Mouse (Mus musculus): ENCODE data around the gene Nol3. TPM values are rescaled to one million over a fixed set of nuclear protein-coding genes. Genes with fewer than 3 reads are reported as not detected.

The Nol3 gene
- polyA plus RNA-seq, 1 experiment from 2014 or later = 2.1 TPM

- Histone ChIP-seq H3K4me3 (ENCODE audit: low read length) (peak overlapping the region; percentile 69), H3K4me2 (ENCODE audit: low read depth, low read length) (peak overlapping the region; percentile 94), H3K9me3 (ENCODE audit: control insufficient read depth, low read length) (no peaks in the 10 kb centered on the region)
Observed at GRCm38 (mm10) chr8:105252680-105253537, 23.0 kb upstream of the Nol3 start.

GRCm38 (mm10) chr8:105253766-105254151 is 22.2 kb upstream of the Nol3 start:
- peaks cover 13% of the 10 kb centered on the region for H3K27me3 ChIP-seq (ENCODE audit: control insufficient read depth, insufficient read depth, low read depth, low read length)
- H3K4me1 ChIP-seq (replicated peaks; ENCODE audit: control insufficient read depth, insufficient read depth, low read length) = peaks cover 11% of the 10 kb centered on the region
- H3K36me3 ChIP-seq (ENCODE audit: control insufficient read depth, insufficient read depth, low read length) = peaks cover 30% of the 10 kb centered on the region
- H3K9ac ChIP-seq (ENCODE audit: low read length) = peak overlapping the region; percentile 73
- peak overlapping the region; percentile 69 for H3K4me3 ChIP-seq (ENCODE audit: low read length)
- H3K4me2 ChIP-seq (ENCODE audit: low read depth, low read length) = peak overlapping the region; percentile 94
- no peaks in the 10 kb centered on the region for H3K9me3 ChIP-seq (ENCODE audit: control insufficient read depth, low read length)
- no peak for ATAC-seq (ENCODE audit: low read depth)
- H3K27ac ChIP-seq (ENCODE audit: low read length) = peak overlapping the region; percentile 32; the same call in 1 of the 2 replicates
- WGBS = 33% methylated on average over 20 of the region's 20 CpGs

More at GRCm38 (mm10) chr8:105252680-105253537, 23.0 kb upstream of the Nol3 start:
- H3K36me3 ChIP-seq (ENCODE audit: control insufficient read depth, insufficient read depth, low read length) = peaks cover 36% of the 10 kb centered on the region
- no peak overlapping the region for H3K27ac ChIP-seq (ENCODE audit: low read length)
- WGBS = 74% methylated on average over 10 of the region's 10 CpGs
- H3K27me3 ChIP-seq (ENCODE audit: control insufficient read depth, insufficient read depth, low read depth, low read length) = peaks cover 5% of the 10 kb centered on the region
- no peak overlapping the region; the same call in 1 of the 2 replicates for H3K9ac ChIP-seq (ENCODE audit: low read length)
- ATAC-seq (ENCODE audit: low read depth) = no peak
- H3K4me1 ChIP-seq (replicated peaks; ENCODE audit: control insufficient read depth, insufficient read depth, low read length) = peaks cover 9% of the 10 kb centered on the region

- peaks cover 17% of the 10 kb centered on the region for H3K4me1 ChIP-seq (replicated peaks; ENCODE audit: control insufficient read depth, insufficient read depth, low read length)
- H3K27ac ChIP-seq (ENCODE audit: low read length) = peak overlapping the region; percentile 92
- H3K36me3 ChIP-seq (ENCODE audit: control insufficient read depth, insufficient read depth, low read length) = peaks cover 24% of the 10 kb centered on the region
- ATAC-seq (ENCODE audit: low read depth) = peak; percentile 92
- H3K27me3 ChIP-seq (ENCODE audit: control insufficient read depth, insufficient read depth, low read depth, low read length) = peaks cover 19% of the 10 kb centered on the region
- no peaks in the 10 kb centered on the region for H3K9me3 ChIP-seq (ENCODE audit: control insufficient read depth, low read length)
- peak overlapping the region; percentile 73 for H3K9ac ChIP-seq (ENCODE audit: low read length)
- WGBS = under 1% methylated on average over 72 of the region's 74 CpGs
- H3K4me3 ChIP-seq (ENCODE audit: low read length) = peak overlapping the region; percentile 69
- H3K4me2 ChIP-seq (ENCODE audit: low read depth, low read length) = peak overlapping the region; percentile 94
Observed at GRCm38 (mm10) chr8:105254152-105254965, 21.6 kb upstream of the Nol3 start.

GRCm38 (mm10) chr8:105254966-105255350 is 21.0 kb upstream of the Nol3 start, which contains the start of gene B3gnt9:
Gene B3gnt9 (minus strand): TSS chr8:105255153.
- ATAC-seq (ENCODE audit: low read depth) = peak; percentile 83
- Histone ChIP-seq H3K4me3 (ENCODE audit: low read length) (peak within 1 kb of the TSS; percentile 69), H3K9ac (ENCODE audit: low read length) (peak within 1 kb of the TSS; percentile 73), H3K9me3 (ENCODE audit: control insufficient read depth, low read length) (no peaks in the 10 kb centered on the region), H3K27me3 (ENCODE audit: control insufficient read depth, insufficient read depth, low read depth, low read length) (peaks cover 23% of the 10 kb centered on the region), H3K27ac (ENCODE audit: low read length) (peak within 1 kb of the TSS; percentile 92), H3K36me3 (ENCODE audit: control insufficient read depth, insufficient read depth, low read length) (peaks cover 20% of the 10 kb centered on the region), H3K4me2 (ENCODE audit: low read depth, low read length) (peak within 1 kb of the TSS; percentile 94), H3K4me1 (replicated peaks; ENCODE audit: control insufficient read depth, insufficient read depth, low read length) (peaks cover 23% of the 10 kb centered on the region)
- WGBS = 2% methylated on average over 14 of the region's 14 CpGs

GRCm38 (mm10) chr8:105257318-105258114 is 18.4 kb upstream of the Nol3 start:
- WGBS = 71% methylated on average over 7 of the region's 7 CpGs
- no peak for ATAC-seq (ENCODE audit: low read depth)
- Histone ChIP-seq H3K4me1 (replicated peaks; ENCODE audit: control insufficient read depth, insufficient read depth, low read length) (peaks cover 32% of the 10 kb centered on the region), H3K9ac (ENCODE audit: low read length) (no peak overlapping the region), H3K27me3 (ENCODE audit: control insufficient read depth, insufficient read depth, low read depth, low read length) (peaks cover 33% of the 10 kb centered on the region), H3K9me3 (ENCODE audit: control insufficient read depth, low read length) (peaks cover 4% of the 10 kb centered on the region; the same call in 1 of the 2 replicates), H3K36me3 (ENCODE audit: control insufficient read depth, insufficient read depth, low read length) (peaks cover 9% of the 10 kb centered on the region), H3K27ac (ENCODE audit: low read length) (no peak overlapping the region), H3K4me2 (ENCODE audit: low read depth, low read length) (no peak overlapping the region), H3K4me3 (ENCODE audit: low read length) (no peak overlapping the region)

GRCm38 (mm10) chr8:105258911-105259720 is 16.8 kb upstream of the Nol3 start:
- peaks cover 4% of the 10 kb centered on the region; the same call in 1 of the 2 replicates for H3K9me3 ChIP-seq (ENCODE audit: control insufficient read depth, low read length)
- WGBS = 5% methylated on average over 55 of the region's 55 CpGs
- H3K9ac ChIP-seq (ENCODE audit: low read length) = peak overlapping the region; percentile 43
- ATAC-seq (ENCODE audit: low read depth) = no peak; the same call in 1 of the 2 replicates
- H3K36me3 ChIP-seq (ENCODE audit: control insufficient read depth, insufficient read depth, low read length) = no peaks in the 10 kb centered on the region
- peaks cover 33% of the 10 kb centered on the region for H3K27me3 ChIP-seq (ENCODE audit: control insufficient read depth, insufficient read depth, low read depth, low read length)
- no peak overlapping the region for H3K27ac ChIP-seq (ENCODE audit: low read length)
- H3K4me1 ChIP-seq (replicated peaks; ENCODE audit: control insufficient read depth, insufficient read depth, low read length) = peaks cover 33% of the 10 kb centered on the region
- peak overlapping the region; percentile 49 for H3K4me3 ChIP-seq (ENCODE audit: low read length)
- H3K4me2 ChIP-seq (ENCODE audit: low read depth, low read length) = peak overlapping the region; percentile 87

GRCm38 (mm10) chr8:105259721-105260320 is 16.1 kb upstream of the Nol3 start:
- H3K27ac ChIP-seq (ENCODE audit: low read length) = no peak overlapping the region
- peaks cover 33% of the 10 kb centered on the region for H3K27me3 ChIP-seq (ENCODE audit: control insufficient read depth, insufficient read depth, low read depth, low read length)
- peak; percentile 39 for ATAC-seq (ENCODE audit: low read depth)
- peak overlapping the region; percentile 43 for H3K9ac ChIP-seq (ENCODE audit: low read length)
- H3K4me3 ChIP-seq (ENCODE audit: low read length) = peak overlapping the region; percentile 49
- 2% methylated on average over 30 of the region's 30 CpGs for WGBS
- no peaks in the 10 kb centered on the region for H3K36me3 ChIP-seq (ENCODE audit: control insufficient read depth, insufficient read depth, low read length)
- H3K4me2 ChIP-seq (ENCODE audit: low read depth, low read length) = peak overlapping the region; percentile 87
- peaks cover 4% of the 10 kb centered on the region; the same call in 1 of the 2 replicates for H3K9me3 ChIP-seq (ENCODE audit: control insufficient read depth, low read length)
- peaks cover 33% of the 10 kb centered on the region for H3K4me1 ChIP-seq (replicated peaks; ENCODE audit: control insufficient read depth, insufficient read depth, low read length)
